Mouse (Mus musculus) gastrocnemius, adult 2 months (tissue): Measurements from ENCODE around the gene Ptpn12. TPM values are rescaled to one million over a fixed set of nuclear protein-coding genes. Genes with fewer than 3 reads are reported as not detected.

ENCODE experiments used
- DNase-seq: peaks from one replicate; pipeline ENCODE4 v3.0.0; 2022
- H3K27ac ChIP-seq: fragments of 200-600 bp; 2 replicates; pipeline ENCODE4 v1.8.1; 2022; ENCODE audit warnings: mild to moderate bottlenecking
- H3K4me3 ChIP-seq: fragments of 200-600 bp; 2 replicates; pipeline ENCODE4 v1.8.1; 2022; ENCODE audit warnings: mild to moderate bottlenecking, moderate library complexity
- CTCF ChIP-seq: fragments of 200-600 bp; IDR thresholded peaks from 2 replicates; pipeline ENCODE4 v1.8.1; 2022; ENCODE audit warnings: antibody characterized with exemption, mild to moderate bottlenecking, moderate library complexity
- intact Hi-C: fragments of 180-260 bp; cut with DNase I; formaldehyde crosslinking; loops from one replicate; pipeline ENCODE4 v1.15.1; 2025
- total RNA-seq, 2 experiments: library from RNA; stranded (reverse); gene quantifications; 2 replicates each; pipeline ENCODE4 v1.2.3; 2021

Ptpn12 gene
- total RNA-seq, 2 experiments from 2014 or later, result 10.9 to 17.0 TPM

GRCm38 (mm10) chr5:21001622-21002315 is 53.9 kb downstream of the Ptpn12 start:
- no peak for DNase-seq
- H3K4me3 ChIP-seq, result no peak overlapping the region
- intact Hi-C loops, result no loop called here
- no peak for TF ChIP-seq CTCF
- H3K27ac ChIP-seq, result no peak overlapping the region

DNA sequence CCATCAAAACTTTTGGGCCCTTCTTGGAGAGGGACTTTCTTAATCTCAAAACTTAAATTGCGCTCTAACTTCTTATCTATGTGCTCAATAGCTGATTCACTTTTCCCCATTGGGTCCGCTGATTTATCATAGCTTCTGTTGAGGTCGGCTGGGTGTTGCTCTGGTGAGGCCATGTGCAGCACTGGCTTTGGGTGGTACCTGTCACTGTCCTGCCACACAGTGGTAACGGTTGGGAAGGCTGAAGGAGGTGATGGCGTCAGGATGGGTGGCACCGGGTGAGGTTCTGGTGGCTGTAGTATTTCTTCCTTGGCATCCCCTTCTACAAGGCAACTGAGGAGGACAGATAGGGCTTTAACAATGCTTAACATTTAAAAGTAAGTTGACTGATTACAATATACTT is 57.3 kb downstream of the Ptpn12 start:
- TF ChIP-seq CTCF, result no peak
- DNase-seq, result no peak
- Histone ChIP-seq H3K4me3 (no peak overlapping the region), H3K27ac (no peak overlapping the region)
- intact Hi-C loops, result no loop called here

DNA sequence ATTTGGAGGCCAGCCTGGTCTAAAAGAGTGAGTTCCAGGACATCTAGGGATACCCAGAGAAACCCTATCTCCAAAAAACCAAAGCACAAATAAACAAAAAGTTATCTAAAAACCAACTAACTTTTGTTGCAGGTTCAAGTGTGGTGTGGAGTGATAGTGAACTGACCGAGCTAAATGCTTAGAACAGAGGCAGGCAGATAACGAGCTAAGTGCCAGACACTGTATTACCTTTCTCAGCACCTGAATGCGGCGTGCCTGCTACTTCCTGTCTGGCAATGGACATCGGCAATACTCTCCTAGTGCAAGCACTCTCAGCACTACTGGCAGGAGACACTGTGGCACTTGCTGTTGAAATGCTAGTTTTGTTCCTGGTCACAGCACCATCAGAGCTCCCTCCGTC is 58.2 kb downstream of the Ptpn12 start:
- Histone ChIP-seq H3K4me3 (no peak overlapping the region), H3K27ac (no peak overlapping the region)
- intact Hi-C loops, result no loop called here
- no peak for TF ChIP-seq CTCF
- DNase-seq, result no peak

GRCm38 (mm10) chr5:20990062-20990809 is 65.5 kb downstream of the Ptpn12 start:
- H3K4me3 ChIP-seq, result no peak overlapping the region
- intact Hi-C loops, result no loop called here
- no peak for TF ChIP-seq CTCF
- DNase-seq, result no peak
- no peak overlapping the region for H3K27ac ChIP-seq

DNA sequence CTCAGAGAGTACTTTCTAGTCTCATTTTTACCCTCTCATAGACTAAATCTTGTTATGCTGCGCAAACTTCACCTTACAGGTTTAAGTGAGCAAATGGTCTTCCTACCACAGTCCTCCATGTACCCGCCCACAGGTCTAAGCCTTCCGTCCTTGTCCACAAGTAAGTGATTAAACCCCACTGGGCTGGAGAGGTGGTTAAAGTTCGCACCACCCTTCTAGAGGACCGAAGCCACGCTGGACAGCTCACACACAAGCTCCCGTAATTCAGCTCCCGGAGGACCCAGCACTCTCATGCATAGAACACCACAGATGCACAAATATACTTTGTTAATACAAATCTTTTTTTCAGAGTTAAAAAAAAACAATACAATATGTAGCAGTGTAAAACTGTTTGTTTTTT is 69.4 kb downstream of the Ptpn12 start:
- Histone ChIP-seq H3K27ac (no peak overlapping the region), H3K4me3 (no peak overlapping the region)
- intact Hi-C loops, result no loop called here
- no peak for TF ChIP-seq CTCF
- no peak for DNase-seq

- DNase-seq, result no peak
- intact Hi-C loops, result no loop called here
- no peak for TF ChIP-seq CTCF
- no peak overlapping the region for H3K4me3 ChIP-seq
- H3K27ac ChIP-seq, result no peak overlapping the region
Measured at GRCm38 (mm10) chr5:20983505-20983904, 72.2 kb downstream of the Ptpn12 start.

DNA sequence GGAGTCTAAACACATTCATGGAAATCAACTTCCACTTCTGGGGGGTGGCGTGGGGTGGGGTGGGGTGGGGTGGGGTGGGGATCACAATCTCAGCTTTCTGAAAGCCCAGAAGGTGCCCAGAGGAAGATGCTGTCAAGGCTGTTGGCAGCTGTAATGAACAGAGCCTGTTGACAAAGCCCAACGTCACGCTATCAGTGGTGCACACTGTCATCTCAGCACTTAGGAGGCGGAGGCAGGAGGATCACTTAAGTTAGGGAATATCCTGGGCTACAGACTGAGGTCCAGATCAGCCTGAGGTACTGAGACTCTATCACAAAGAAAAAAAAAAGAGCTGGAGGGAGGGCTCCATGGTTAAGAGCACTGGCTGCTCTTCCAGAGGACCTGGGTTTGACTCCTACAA is 81.0 kb downstream of the Ptpn12 start:
- intact Hi-C loops, result no loop called here
- no peak for DNase-seq
- Histone ChIP-seq H3K27ac (no peak overlapping the region), H3K4me3 (no peak overlapping the region)
- TF ChIP-seq CTCF, result no peak

DNA sequence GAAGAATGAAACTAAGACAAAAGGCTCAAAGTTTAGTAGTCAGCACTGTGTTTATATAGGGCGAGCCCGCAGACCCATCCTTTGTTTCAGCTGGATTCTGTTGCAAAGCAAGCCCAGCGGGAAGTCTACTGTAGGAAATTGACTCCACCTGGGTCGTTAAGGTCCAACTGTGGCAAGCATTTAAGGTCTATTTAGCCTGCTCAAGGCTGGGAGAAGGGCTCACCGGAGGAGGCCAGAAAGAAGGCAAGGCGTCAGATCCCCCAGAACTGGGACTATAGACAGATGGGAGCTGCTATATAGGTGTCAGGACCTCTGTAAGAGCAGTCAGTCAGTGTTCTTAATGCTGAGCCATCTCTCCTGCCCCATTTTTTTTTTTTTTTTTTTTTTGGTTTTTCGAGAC is 81.7 kb downstream of the Ptpn12 start:
- intact Hi-C loops, result no loop called here
- Histone ChIP-seq H3K27ac (no peak overlapping the region), H3K4me3 (no peak overlapping the region)
- no peak for TF ChIP-seq CTCF
- DNase-seq, result no peak

GRCm38 (mm10) chr5:20973069-20973468 is 82.6 kb downstream of the Ptpn12 start:
- no peak for DNase-seq
- TF ChIP-seq CTCF, result no peak
- H3K4me3 ChIP-seq, result no peak overlapping the region
- H3K27ac ChIP-seq, result no peak overlapping the region
- intact Hi-C loops, result no loop called here

DNA sequence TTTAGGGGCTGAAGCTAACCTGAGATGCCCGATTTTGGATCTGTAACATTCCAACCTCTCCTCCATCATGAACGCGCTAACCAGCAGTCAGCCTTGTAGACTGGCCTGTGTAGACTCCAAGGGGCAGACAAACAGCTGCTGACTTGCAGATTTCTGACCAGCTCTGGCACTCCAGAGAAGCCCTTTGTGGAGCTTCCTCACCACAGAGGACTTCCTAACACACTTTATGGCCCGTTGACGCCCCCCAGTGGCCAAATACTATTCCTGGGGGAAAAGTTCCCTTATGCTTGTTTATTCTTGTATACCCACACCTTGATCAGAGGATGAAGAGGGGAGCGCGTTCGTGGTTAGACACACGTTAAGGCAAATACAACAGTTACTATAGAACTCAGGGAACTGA is 86.7 kb downstream of the Ptpn12 start:
- peak overlapping the region; percentile 44; the same call in 1 of the 2 replicates for H3K27ac ChIP-seq
- H3K4me3 ChIP-seq, result peak overlapping the region; percentile 2; the same call in 1 of the 2 replicates
- intact Hi-C loops, result loop anchor here (2.0 to 10.0 kb wide), 3 partner anchors 56 to 244 kb away; no protein-coding TSS in a partner anchor
- peak; percentile 77 for DNase-seq
- peak; percentile 70 for TF ChIP-seq CTCF

DNA sequence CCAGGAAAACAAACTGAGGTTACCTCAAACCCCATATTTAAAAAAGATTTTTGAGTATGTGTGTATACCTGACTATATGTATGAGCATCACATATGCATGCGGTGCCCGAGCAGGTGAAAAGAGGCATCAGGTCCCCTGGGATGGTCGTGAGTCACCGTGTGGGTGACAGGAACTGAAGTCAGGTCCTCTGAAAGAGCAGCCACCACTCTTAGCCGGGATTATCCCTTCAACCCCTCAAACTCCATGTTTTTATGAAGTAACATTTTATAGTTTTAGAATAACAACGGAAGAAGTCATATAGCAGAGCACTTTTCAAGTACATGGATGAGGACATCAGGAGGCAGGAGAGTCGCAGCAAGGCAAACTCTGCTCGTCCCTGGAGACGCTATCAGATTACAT is 87.2 kb downstream of the Ptpn12 start:
- Histone ChIP-seq H3K4me3 (peak overlapping the region; percentile 2; the same call in 1 of the 2 replicates), H3K27ac (peak overlapping the region; percentile 44; the same call in 1 of the 2 replicates)
- DNase-seq, result no peak
- no peak for TF ChIP-seq CTCF
- intact Hi-C loops, result loop anchor here (2.0 to 10.0 kb wide), 3 partner anchors 56 to 244 kb away; no protein-coding TSS in a partner anchor

- H3K4me3 ChIP-seq, result peak overlapping the region; percentile 34
- intact Hi-C loops, result loop anchor here (2.0 to 10.0 kb wide), 3 partner anchors 55 to 243 kb away; no protein-coding TSS in a partner anchor
- TF ChIP-seq CTCF, result no peak
- peak overlapping the region; percentile 56 for H3K27ac ChIP-seq
- peak; percentile 41 for DNase-seq
Measured at GRCm38 (mm10) chr5:20967942-20968341, 87.8 kb downstream of the Ptpn12 start.

DNA sequence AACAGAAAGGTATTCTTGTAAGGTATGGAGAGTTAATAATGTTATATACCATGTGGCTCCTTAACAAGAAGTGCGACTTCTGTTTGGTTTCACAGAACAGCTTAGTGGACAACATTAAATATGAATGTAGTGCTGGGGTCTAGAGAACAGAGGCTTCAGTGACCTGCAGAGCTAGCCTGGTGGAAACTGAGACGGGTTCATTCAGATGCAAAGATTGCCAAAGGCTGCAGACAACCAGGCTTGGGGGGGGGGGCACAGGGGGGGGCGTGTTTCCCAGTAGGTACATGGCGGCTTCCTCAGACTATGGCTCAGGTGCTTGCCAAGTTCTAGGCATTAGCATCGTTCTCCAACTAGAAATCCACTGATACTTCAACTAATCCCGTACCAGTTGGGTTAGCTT is 91.3 kb downstream of the Ptpn12 start:
- no peak for DNase-seq
- Histone ChIP-seq H3K4me3 (no peak overlapping the region), H3K27ac (no peak overlapping the region)
- no peak for TF ChIP-seq CTCF
- intact Hi-C loops, result loop anchor here (10.0 kb wide), 2 partner anchors 170 to 240 kb away; no protein-coding TSS in a partner anchor
